Mouse (Mus musculus) lung, postnatal 14 days (tissue): ENCODE measurements around the gene Cfap97d2.

Experiments used
- DNase-seq: peaks from one replicate; pipeline ENCODE4 v3.0.0; 2021

Cfap97d2 gene

DNA sequence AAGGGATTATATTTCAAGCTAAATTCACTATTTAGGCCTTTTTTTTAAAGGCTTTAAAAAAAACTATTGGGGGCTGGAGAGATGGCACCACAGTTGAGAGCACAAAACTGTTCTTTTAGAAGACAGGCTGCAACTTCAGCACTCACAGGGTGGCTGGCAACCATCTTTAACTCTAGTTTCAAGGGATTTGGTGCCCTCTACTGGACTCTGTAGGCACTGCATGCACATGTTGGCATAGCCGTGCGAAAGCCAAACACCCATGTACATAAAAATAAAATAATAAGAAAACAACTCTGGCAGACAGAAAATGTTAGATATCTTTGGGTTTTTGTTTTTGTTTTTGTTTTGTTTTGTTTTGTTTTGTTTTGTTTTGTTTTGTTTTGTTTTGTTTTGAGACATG lies 48.0 kb downstream of the Cfap97d2 start:
- peak; percentile 87 for DNase-seq

DNA sequence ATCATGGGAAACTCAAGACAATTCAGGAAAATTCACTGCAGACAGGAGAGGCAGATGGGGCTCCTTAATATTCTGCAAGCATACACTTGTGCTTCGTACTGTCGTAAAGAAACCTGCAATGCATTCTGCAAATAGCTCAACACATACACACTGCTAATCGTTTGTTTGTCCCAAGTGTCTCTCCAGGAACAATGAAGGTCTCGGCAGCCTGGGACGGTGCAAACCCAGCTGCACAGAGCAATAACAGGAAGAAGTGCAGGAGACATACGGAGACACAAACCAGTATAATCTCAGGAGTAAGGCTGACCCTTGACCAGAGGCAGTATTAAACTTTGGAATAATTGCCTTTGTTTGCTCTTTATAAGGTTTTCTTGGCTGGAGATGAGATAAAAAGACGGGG lies 50.8 kb downstream of the Cfap97d2 start:
- no peak for DNase-seq

DNA sequence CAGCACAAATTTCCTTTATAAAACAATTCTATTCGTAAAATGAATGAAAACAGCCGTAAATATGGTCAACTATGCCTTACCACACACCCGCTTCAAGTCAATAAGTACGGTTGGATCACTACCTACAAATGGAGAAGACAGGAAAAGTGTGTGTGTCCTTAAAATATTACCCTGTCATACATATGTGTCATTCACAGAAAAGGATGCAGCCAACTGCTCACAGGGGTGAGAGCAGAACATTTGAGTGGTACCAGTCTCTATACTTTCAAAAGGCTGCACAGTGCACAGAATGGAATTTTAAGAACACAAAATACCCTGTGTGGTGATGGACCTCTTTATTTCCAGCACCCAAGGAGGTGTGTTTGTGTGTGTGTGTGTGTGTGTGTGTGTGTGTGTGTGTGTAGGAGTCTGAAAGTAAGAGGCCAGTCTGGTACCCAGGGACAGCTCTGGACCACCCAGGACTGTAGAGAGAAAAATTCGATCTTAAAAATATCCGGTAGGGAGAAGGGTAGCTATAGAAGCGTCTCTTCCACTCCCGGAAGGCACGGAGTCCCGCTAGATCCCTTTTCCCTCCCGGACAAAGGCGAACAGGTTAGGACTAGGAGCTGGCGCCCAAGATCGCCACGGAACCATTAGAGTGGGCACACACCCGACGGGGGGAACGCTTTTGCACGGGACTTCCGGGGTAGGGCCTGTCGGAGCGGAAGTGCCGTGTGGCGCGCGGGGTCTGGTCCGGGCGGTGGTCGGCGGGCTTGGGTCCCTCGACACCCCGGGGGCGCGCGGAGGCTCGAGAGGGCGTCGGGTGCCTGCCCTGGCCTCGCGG lies 51.5 kb downstream of the Cfap97d2 start, which contains the start of gene Cdc16:
TSS of gene Cdc16 (plus strand) at position 695 of the 823 bp plus-strand sequence.
- peak; percentile 93 for DNase-seq

DNA sequence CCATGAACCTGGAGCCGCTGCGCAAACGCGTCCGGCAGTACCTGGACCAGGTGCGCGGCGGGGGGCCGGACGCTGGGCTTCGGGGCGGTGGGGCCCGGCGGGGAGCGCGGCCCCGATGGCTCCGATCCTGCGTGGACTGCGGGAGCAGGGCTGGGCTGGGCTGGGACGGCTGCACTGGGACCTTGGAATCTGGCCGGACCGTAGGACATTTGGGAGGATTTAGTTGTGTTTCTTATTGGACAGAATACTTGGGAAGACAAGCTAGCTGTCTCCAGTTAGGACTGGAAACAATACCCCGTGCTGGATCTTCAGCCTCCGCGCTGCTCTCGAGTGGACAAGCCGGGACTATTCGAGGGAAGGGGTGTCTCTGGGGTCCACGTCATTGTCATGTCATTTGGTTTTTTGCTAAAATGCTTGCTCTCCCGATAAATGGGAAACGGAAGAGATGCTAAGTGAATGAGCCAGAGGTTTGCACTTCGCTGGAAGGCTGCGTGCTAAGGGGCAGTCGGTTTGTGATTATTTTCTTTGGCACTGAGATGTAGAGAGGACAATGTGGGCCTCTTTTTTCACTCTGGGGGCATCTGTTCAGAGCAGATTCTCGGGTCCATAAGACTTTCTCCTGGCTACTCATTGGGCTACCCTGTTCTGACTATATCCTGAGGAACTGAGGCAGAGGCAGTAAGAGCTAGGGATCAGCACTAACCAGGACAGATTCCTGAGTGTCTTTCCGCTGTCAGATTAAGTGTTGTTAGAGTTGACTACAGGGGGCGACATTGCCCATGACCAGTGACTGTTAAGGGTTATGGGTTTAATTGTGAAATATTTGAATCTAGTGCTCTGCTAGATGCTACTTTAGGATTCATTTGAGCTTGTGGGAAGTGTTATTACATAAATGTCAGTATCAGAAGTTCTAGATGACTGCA lies 52.4 kb downstream of the Cfap97d2 start:
- peak; percentile 63 for DNase-seq

DNA sequence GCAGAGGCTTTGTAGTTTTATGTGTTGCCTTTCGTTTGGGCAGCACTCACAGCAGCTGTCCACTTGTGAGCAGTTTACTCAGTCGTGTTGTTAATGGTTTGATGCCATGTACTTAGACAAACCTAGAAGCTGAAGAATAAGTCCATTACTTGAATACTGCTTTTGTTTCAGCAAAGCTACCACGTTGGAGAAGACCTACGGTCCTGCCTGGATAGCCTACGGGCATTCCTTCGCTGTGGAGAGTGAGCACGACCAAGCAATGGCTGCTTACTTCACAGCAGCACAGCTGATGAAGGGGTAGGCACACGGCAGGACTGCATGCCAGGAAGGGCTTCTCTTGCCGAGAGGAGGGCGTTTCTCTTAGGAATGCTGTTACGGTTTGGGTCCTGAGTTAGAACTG lies 63.5 kb downstream of the Cfap97d2 start:
- DNase-seq = no peak

DNA sequence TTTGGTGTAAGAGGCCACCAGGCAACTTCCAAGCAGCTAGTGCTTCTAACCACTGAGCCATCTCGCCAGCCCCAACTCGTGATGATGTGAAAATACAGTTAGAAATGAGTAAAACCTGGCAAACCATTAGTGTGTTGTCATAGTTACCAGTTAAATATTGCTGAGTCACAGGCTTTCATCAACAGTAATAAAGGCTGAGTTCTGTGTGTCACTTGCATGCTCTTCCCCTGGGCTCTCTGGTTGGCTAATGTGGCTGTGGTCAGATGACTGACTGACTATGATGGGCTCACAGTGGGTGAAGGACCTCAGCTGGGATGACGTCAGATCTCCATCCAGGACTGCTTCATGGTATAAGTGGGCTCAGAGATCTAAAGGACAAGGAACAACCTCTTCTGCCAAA lies 74.8 kb downstream of the Cfap97d2 start:
- DNase-seq = no peak

DNA sequence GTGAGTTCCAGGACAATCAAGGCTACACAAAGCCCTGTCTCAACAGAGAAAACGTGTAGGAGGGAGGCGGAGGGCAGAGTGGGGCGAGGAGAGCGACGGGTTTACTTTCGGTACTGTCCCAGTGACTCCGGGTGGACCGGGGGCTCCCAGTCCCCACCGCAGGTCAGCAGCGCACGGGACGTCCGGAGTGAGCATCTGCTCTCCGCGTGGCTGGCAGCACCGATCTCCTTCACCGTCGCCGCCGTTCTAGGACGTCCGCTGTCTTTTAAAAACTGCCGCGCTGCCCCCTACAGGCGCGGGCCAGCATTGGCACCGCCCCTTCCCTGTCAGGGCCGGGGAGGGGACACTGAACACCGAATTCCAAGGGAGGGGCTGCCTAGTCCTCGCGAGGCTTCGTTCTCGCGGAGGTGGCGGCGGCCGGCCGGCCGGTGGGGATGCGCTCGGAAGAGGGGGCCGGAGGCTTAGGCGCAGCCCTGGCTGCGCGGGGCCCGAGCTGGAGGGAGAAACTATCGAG lies 79.6 kb downstream of the Cfap97d2 start, which contains the start of gene Upf3a:
TSS of gene Upf3a (plus strand) at position 366 of the 514 bp plus-strand sequence.
- DNase-seq = peak; percentile 91

DNA sequence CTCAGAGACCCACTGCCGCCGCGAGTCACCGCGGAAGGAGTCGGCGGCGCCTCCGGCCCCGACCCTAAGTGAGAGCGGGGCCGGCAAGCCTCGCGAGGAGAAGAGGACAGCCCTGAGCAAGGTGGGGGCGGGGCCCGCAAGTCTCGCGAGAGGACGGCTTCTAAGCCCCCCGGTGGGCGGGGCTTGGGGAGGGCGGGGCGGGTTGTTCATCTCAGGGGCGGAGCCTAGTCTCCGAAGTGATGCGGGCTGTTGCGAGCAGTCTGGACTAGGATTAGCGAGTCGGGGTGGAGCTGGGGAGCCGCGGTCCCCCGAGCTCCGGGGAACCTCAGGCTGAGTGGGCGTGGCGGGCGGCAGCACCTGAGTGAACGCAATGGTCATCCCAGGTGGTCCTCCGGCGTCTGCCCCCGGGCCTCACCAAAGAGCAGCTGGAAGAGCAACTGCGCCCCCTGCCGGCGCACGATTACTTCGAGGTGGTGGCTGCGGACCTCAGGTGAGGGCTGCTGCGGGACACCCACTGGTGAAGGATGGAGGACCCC lies 80.1 kb downstream of the Cfap97d2 start:
- DNase-seq = peak; percentile 99

DNA sequence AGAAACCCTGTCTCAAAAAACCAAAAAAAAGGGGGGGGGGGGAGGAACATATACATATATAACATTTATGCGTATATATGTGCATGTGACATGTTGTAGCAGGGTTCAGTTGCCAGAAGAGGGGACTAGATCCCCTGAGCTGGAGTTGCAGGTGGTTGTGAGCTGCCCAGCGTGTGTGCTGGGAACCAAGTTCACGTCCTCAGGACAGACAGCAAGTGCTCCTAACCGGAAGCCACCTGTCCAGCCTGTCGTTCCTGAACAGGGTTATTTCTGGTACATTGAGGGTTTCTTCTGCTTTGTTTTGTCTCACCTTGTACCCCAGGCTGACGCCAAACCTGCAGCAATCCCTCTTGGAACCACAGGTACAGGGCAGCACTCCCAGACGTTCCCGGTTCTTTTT lies 83.9 kb downstream of the Cfap97d2 start:
- DNase-seq = no peak
